Mouse (Mus musculus) lung, embryonic 16.5 days (tissue): ENCODE data around the gene Ly75. TPM values are rescaled to one million over a fixed set of nuclear protein-coding genes. Genes with fewer than 3 reads are reported as not detected.

Source experiments
- ATAC-seq: fragments of 200-750 bp; cut with Nextera tagmentation; 2 replicates; pipeline ENCODE4 v1.8.0; 2017; ENCODE audit warnings: low read depth, mild to moderate bottlenecking, moderate library complexity
- H3K27ac ChIP-seq: fragments of 300-500 bp; sonication (generic); 2 replicates; pipeline ENCODE4 v1.5.1; 2014; ENCODE audit warnings: mild to moderate bottlenecking, control low read depth, low read length
- H3K27me3 ChIP-seq: fragments of 300-500 bp; sonication (generic); 2 replicates; pipeline ENCODE4 v1.6.1; 2014; ENCODE audit warnings: low read depth, low read length, mixed read lengths; ENCODE audit not compliant: control insufficient read depth, insufficient read depth
- H3K36me3 ChIP-seq: fragments of 300-500 bp; sonication (generic); 2 replicates; pipeline ENCODE4 v1.6.1; 2014; ENCODE audit warnings: low read length; ENCODE audit not compliant: control insufficient read depth, insufficient read depth
- H3K4me1 ChIP-seq: fragments of 300-500 bp; sonication (generic); replicated peaks from 2 replicates; pipeline ENCODE4 v1.6.1; 2014; ENCODE audit warnings: low read length, mixed read lengths; ENCODE audit not compliant: control insufficient read depth, insufficient read depth
- H3K4me2 ChIP-seq: fragments of 300-500 bp; sonication (generic); 2 replicates; pipeline ENCODE4 v1.6.1; 2014; ENCODE audit warnings: low read depth, low read length, control low read depth
- H3K4me3 ChIP-seq: fragments of 300-500 bp; sonication (generic); 2 replicates; pipeline ENCODE4 v1.5.1; 2014; ENCODE audit warnings: mild to moderate bottlenecking, low read length, control low read depth
- H3K9ac ChIP-seq: fragments of 300-500 bp; sonication (generic); 2 replicates; pipeline ENCODE4 v1.6.1; 2014; ENCODE audit warnings: low read length, control low read depth
- H3K9me3 ChIP-seq: fragments of 300-500 bp; sonication (generic); 2 replicates; pipeline ENCODE4 v1.6.1; 2016; ENCODE audit warnings: low read length; ENCODE audit not compliant: control insufficient read depth
- WGBS: fragments of 180-500 bp; shearing (Covaris S2); extraction: QIAGEN DNeasy Blood & Tissue Kit; methylation state at CpG from one replicate; pipeline ENCODE4 v1.1.7; 2014; 5-methylcytosine and 5-hydroxymethylcytosine counted together
- polyA plus RNA-seq: library from polyadenylated mRNA; unstranded; fragments of >200 nt; fragmentation: Nextera tagmentation; extraction: Ambion mirVana; gene quantifications from 2 replicates; pipeline ENCODE4 v1.2.1, GENCODE M21; 2015

Ly75 gene
- polyA plus RNA-seq, 1 experiment from 2014 or later = 1.9 TPM

DNA sequence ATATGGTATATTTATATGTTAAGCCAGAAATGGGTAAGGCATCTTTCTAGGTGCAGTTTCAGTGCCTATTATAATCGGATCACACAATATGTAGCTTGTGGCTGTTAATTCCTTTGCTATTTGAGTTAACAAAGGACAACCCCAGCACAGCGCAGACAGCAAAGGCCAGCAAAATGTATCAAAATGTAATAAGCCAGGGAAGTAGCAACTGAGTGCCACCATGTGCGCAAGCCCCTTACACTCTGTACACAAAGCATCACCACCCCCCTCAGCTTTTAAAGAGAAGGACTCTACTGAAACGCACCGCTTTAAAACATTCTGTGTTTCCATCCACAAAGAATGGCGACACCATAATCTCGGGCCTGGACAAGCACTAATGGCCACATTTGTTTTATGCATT is 37.4 kb downstream of the Ly75 start:
- H3K9me3 ChIP-seq = no peaks in the 10 kb centered on the region
- ATAC-seq = no peak
- 85% methylated on average over 7 of the region's 7 CpGs for WGBS
- H3K4me2 ChIP-seq = no peak overlapping the region
- no peaks in the 10 kb centered on the region for H3K27me3 ChIP-seq
- no peak overlapping the region for H3K27ac ChIP-seq
- H3K4me3 ChIP-seq = no peak overlapping the region
- no peaks in the 10 kb centered on the region for H3K4me1 ChIP-seq
- H3K9ac ChIP-seq = no peak overlapping the region
- no peaks in the 10 kb centered on the region for H3K36me3 ChIP-seq

DNA sequence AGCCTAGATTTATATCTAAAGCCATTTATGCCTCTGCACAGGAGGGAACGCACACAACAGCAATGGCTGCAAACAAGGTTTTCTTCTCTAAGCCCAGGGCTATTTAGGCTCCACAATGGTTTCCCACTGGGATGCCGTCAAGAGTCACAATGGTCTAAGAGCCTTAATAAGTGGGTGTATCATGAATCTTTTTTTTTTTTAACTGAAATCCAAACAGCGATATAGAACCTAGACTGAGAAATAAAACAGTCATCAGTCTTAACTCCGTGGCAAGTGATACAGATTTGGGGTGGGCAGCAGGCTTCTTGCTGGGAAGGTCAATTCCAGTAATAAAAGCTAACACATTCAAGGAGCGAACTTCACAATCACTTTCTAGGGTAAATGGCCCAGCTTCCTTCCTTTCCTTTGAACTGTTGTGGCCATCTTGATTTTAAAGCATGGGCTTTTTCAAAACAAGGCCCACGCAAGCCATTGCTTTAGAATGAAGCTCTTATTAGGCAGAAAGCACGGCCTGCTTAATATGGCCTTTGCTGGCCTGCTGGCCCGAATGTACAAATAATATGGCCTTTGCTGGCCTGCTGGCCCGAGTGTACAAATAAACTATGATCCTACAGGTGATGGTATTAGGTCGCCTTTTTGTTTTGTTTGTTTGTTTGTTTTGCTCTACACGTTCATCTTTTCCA is 39.4 kb downstream of the Ly75 start:
- ATAC-seq = no peak
- Histone ChIP-seq H3K9ac (no peak overlapping the region), H3K9me3 (no peaks in the 10 kb centered on the region), H3K27ac (no peak overlapping the region), H3K36me3 (no peaks in the 10 kb centered on the region), H3K4me1 (no peaks in the 10 kb centered on the region), H3K4me2 (no peak overlapping the region), H3K4me3 (no peak overlapping the region), H3K27me3 (no peaks in the 10 kb centered on the region)
- WGBS = 81% methylated on average over 11 of the region's 11 CpGs

GRCm38 (mm10) chr2:60342107-60342880 is 40.8 kb downstream of the Ly75 start:
- Histone ChIP-seq H3K27ac (no peak overlapping the region), H3K4me2 (no peak overlapping the region), H3K9me3 (no peaks in the 10 kb centered on the region), H3K4me3 (no peak overlapping the region), H3K27me3 (no peaks in the 10 kb centered on the region), H3K9ac (no peak overlapping the region), H3K36me3 (no peaks in the 10 kb centered on the region), H3K4me1 (no peaks in the 10 kb centered on the region)
- ATAC-seq = no peak
- 47% methylated on average over 4 of the region's 4 CpGs for WGBS

GRCm38 (mm10) chr2:60337937-60338336 is 45.2 kb downstream of the Ly75 start:
- 40% methylated on average over 9 of the region's 9 CpGs for WGBS
- Histone ChIP-seq H3K9me3 (no peaks in the 10 kb centered on the region), H3K4me1 (no peaks in the 10 kb centered on the region), H3K27ac (no peak overlapping the region), H3K27me3 (no peaks in the 10 kb centered on the region), H3K4me3 (no peak overlapping the region), H3K9ac (no peak overlapping the region), H3K4me2 (no peak overlapping the region), H3K36me3 (no peaks in the 10 kb centered on the region)
- ATAC-seq = no peak

- ATAC-seq = no peak
- Histone ChIP-seq H3K4me1 (no peaks in the 10 kb centered on the region), H3K4me3 (no peak overlapping the region), H3K36me3 (no peaks in the 10 kb centered on the region), H3K4me2 (no peak overlapping the region), H3K27me3 (no peaks in the 10 kb centered on the region), H3K27ac (no peak overlapping the region), H3K9ac (no peak overlapping the region), H3K9me3 (no peaks in the 10 kb centered on the region)
- WGBS = 77% methylated on average over 10 of the region's 10 CpGs
These were observed 54.5 kb downstream of the Ly75 start for GRCm38 (mm10) chr2:60328641-60329040.

DNA sequence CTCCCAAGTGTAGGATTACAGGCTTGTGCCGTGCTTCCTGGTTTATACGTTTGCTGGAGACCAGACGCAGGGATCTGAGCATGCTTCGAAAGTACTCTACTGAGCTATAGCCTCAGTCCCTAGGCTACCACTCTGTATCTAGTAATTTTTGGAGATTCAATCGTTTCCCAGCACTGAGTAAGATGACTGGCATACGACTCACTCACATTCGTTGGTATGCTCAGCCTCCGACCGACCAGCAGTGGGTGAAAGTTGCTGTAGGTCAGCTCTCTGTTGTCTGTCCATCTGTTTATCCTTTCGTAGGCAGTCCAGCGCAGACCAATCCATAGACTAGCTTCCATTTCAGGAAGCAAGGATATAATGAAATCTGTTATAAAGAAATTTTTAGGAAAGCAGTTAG is 55.5 kb downstream of the Ly75 start:
- 86% methylated on average over 11 of the region's 11 CpGs for WGBS
- Histone ChIP-seq H3K9me3 (no peaks in the 10 kb centered on the region), H3K27me3 (no peaks in the 10 kb centered on the region), H3K27ac (no peak overlapping the region), H3K4me2 (no peak overlapping the region), H3K9ac (no peak overlapping the region), H3K4me3 (no peak overlapping the region), H3K36me3 (no peaks in the 10 kb centered on the region), H3K4me1 (no peaks in the 10 kb centered on the region)
- ATAC-seq = no peak

DNA sequence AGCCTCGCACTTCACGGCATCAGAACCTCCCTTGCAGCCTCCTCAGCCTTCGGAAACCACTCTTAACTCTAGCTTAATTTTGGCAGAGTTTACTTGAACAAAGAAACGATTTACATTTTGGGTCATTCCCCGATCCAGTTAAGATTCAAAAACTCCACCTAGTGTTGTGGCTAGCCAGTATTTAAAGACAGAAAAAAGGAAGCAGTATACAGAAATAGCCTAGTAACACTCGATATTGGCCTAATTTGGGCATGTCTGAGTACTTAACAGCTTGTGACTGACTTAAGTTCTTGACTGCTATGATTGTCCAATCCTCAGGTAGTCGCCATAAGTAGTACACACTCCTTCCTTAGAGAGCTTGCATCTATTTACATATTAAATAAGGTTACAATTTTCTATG is 56.2 kb downstream of the Ly75 start:
- Histone ChIP-seq H3K9me3 (no peaks in the 10 kb centered on the region), H3K27ac (no peak overlapping the region), H3K4me3 (no peak overlapping the region), H3K36me3 (no peaks in the 10 kb centered on the region), H3K27me3 (no peaks in the 10 kb centered on the region), H3K9ac (no peak overlapping the region), H3K4me2 (no peak overlapping the region), H3K4me1 (no peaks in the 10 kb centered on the region)
- no peak for ATAC-seq
- WGBS = 85% methylated on average over 7 of the region's 7 CpGs

GRCm38 (mm10) chr2:60323411-60323810 is 59.7 kb downstream of the Ly75 start:
- Histone ChIP-seq H3K27me3 (no peaks in the 10 kb centered on the region), H3K9ac (no peak overlapping the region), H3K27ac (no peak overlapping the region), H3K36me3 (no peaks in the 10 kb centered on the region), H3K4me3 (no peak overlapping the region), H3K4me1 (no peaks in the 10 kb centered on the region), H3K4me2 (no peak overlapping the region), H3K9me3 (no peaks in the 10 kb centered on the region)
- no peak for ATAC-seq
- 64% methylated on average over 5 of the region's 5 CpGs for WGBS

- Histone ChIP-seq H3K4me1 (no peaks in the 10 kb centered on the region), H3K27ac (no peak overlapping the region), H3K36me3 (no peaks in the 10 kb centered on the region), H3K9ac (no peak overlapping the region), H3K27me3 (no peaks in the 10 kb centered on the region), H3K9me3 (no peaks in the 10 kb centered on the region), H3K4me3 (no peak overlapping the region), H3K4me2 (no peak overlapping the region)
- no peak for ATAC-seq
- WGBS = 59% methylated on average over 6 of the region's 6 CpGs
These were observed 60.9 kb downstream of the Ly75 start for GRCm38 (mm10) chr2:60322031-60322726.
